Mouse (Mus musculus): ENCODE data around the gene Tmem110. TPM values are rescaled to one million over a fixed set of nuclear protein-coding genes. Genes with fewer than 3 reads are reported as not detected.

Tmem110 gene
- polyA plus RNA-seq, 1 experiment from 2014 or later = 19.9 TPM

DNA sequence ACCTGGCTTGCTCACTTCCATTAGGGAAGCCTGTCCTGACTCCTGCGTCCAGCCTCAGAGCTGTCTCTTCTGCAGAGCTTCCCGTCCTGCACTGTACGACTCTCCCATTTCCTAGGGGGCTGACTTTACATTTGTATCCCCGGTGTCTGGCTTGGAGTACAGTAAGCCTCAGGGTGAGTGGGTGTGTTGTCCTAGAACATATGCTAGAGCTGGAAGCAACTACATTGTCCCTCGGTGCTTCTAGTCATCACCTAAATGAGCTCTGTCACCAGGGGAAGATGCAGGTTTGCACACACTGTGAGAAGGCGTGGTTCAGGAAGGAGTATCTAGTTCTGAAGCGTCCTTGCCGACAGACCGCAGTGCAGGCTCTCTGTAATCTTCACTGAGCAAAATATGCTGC is 37.0 kb downstream of the Tmem110 start:
- no peak for DNase-seq (ENCODE audit: low spot score)

DNA sequence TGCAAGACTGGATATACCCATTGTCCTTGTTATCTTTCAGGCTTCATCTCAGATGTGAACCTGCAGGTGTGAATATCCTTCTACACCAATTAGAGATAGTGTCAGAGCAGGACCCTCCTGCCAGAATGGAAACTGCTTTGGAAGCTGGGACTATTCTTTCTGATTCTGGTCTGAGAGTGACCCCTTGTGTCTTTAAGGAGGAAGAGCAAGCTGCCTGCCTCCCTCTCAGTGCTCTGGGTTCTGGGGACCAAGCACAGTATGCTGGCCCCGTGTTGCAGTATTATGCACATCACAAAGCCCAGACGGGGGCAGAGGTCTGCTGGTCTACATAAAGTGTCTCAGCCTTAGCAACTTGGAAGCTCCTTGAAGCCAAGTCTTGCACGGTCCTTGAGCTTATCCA is 39.9 kb downstream of the Tmem110 start:
- no peak for DNase-seq (ENCODE audit: low spot score)

DNA sequence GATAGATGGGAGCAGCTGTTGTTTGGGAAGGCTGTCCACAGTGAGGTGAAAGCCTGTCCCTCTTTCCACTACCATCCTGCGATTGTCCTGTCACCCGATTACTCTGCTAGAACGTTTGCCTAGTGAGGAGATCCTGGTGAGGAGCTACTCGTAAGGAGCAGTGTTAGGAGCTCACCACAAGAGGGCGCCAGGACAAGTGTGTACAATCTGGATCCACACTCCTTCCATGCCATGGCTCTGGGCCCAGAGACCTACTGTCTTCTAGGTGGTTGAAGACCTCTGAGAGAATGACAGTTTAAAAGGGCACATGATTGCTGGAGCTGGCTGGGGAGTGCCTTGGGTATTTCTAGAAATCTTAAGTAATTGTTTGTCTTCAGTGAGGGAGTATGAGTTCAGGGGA is 41.7 kb downstream of the Tmem110 start:
- DNase-seq (ENCODE audit: low spot score) = peak; percentile 64

DNA sequence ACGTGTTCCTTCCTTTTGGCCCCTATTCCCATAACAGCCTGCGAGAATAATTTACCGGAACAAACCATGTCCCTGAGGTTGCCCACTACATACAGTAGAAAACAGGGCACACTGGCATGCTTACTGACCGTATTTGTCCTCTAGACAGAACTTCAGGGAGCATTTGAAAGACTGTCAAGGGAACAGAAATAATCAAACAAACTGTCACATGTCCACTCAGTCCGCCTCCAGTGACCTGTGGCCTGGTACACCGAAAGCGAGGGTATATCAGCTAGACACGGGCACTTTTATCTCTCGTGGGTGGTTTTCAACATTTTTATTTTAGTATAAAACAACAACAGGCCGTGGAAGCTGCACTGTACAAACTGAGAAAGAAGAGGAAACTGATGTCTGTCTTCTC is 43.4 kb downstream of the Tmem110 start:
- DNase-seq (ENCODE audit: low spot score) = no peak

DNA sequence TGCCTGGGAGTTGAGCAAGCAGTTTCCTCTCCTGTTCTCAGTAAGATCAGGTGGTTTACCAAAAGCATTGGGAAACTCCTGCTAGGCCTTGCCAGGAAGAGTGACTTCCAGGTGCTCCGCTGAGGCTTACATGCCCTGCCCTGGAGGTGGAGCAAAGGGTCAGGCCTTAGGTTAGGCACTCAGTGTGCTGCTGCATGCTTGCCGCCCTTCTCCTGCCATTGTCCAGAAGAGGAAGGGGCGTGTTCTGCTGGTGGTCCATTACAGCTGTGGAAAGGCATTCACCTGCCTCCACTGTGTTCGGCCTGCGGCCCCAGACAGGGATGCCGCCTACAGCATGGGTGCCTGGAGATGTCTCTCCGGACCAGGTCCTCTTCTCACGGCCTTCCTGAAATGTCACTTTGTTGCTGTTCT is 44.0 kb downstream of the Tmem110 start:
- no peak for DNase-seq (ENCODE audit: low spot score)

DNA sequence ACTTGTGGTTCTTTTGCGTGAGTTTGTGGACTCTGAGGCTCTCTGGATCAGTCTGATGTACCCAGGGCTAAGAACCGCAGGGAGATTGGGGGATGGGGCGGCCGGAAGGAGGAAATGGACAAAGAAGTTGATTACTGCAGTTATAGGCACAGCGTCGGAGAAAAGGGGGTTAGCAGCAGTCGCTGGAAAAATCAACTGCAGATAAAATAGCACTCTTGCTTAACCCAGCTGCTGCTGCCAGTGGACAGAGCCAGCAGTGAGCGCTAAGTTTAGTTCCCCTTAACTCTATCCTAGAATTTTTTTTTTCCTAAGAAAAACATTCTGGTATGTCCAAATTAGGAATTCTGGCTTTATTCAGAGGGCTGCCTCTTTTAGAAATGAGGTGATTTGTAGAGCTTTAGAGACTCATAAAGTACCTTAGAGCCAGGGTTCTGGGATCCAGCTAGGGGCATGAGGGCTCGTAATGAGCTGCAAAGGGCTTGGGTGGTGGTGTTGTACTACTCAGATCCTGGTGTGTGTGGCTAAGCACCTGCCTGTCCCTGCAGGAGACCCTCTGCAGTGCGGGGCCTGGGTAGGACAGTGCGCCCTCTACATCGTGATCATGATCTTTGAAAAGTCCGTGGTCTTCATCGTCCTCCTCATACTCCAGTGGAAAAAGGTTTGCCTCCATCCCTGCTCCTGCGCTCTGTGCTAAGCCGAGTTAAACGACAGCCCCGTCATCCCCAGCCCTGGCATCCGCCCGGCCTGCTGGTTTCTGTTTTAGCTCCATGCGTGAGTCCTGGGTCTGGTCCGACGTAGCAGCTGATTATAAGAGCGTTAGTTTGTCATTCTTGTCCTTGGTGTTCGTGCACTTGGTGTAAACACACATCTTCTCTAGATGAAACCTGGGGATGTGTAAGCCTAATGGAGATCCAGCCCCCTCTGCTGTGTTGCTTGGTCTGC is 45.1 kb downstream of the Tmem110 start:
- DNase-seq (ENCODE audit: low spot score) = no peak

DNA sequence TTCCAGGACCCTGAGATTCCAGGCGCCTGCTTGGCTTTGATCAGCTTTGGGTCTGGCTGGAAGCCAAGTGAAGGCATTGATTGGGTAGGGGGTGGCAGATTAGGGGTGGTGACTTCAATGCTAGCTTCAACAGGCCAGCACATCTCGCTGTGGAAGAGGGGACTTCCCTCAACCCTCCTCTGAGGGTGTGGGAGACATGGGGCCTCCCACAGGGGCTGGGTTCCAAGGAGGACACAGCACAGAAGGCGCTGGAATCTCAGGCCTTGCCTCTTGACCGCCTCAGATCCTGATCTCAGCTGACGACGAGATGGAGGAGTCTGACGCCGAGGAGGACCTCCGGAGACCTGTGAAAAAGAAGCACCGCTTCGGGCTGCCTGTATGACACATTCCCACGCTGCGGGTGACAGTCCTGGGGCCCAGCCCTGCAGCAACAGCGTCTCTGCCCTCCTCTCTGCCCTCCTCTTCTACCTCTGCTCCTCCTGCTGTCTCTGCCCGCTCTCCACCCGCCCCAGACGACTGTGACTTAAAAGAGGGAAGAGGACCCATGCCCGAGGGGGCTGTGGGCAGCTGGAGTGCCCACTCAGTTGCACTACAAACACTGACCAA is 48.8 kb downstream of the Tmem110 start:
- DNase-seq (ENCODE audit: low spot score) = no peak

DNA sequence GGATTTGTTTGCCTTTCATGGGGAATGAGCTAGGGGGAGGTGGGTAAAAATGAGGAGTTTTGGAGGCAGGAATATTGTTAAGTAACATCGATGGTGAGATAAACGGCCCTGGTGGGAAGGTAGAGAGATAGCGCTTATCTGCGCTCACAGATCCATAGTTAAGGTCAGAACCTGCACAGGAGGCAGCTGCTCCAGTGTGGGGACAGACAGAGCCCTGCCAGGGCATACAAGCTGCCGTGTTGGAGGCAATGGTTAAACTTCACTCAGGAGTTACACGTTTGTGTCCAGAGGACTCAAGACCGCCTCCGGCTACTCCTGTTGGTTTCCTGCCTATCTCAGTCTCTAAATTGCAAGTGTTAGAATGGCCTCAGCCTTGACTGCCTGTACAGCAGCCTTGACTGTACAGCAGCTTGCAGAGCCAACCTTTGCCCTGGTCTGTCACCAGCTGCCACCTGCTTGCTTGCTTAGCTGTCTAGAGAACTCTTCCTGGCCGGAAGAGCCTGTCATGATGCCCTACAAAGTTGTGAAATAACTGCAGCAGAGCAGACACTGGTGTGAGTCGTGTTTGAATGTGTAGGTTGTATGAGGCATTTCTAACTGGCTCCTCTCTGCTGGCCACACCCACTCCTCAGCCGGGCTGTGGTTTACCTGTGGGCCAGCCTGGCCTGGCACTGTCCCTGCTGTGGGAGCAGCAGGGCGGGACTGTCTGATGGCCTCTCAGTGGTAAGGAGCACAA is 49.9 kb downstream of the Tmem110 start:
- no peak for DNase-seq (ENCODE audit: low spot score)

DNA sequence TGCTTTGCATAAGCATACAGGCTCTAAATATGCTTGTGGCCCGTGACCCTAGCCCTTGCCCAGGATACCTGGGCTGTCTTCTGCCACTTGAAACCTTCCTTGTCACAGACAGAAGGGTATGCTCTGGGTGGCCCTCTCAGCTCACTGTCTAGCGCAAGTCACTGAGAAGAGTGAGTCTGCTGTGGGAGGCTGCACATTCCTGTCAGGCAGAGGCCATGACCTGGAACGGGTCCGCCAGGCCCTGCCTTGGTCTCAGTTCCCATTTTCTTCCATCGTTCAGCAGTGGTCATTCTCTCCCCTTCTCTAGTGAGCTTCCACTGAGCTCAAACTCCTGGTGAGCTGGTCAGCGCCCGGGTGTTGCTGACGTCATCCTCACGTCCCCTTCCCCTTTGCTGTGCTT is 50.6 kb downstream of the Tmem110 start:
- DNase-seq (ENCODE audit: low spot score) = no peak

DNA sequence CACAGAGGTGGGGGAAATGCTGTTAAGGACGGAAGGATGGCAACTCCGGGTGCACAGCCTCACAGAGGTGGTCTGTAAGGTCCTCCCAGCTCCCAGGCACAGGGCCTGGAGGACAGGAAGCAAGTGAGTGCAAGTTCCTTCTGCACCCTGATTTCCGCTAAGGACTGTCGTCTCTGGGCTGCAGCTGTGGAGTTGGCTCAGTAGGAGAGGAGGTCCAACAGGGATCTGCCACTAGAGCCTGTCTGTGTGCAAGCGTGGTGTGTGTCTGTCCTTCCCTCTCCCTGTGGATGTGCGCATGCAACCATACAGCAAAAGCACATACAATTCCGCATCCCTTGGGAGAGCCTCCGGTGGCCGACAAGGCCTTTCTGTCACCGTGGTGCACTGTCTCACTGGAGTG is 51.1 kb downstream of the Tmem110 start:
- no peak for DNase-seq (ENCODE audit: low spot score)

DNA sequence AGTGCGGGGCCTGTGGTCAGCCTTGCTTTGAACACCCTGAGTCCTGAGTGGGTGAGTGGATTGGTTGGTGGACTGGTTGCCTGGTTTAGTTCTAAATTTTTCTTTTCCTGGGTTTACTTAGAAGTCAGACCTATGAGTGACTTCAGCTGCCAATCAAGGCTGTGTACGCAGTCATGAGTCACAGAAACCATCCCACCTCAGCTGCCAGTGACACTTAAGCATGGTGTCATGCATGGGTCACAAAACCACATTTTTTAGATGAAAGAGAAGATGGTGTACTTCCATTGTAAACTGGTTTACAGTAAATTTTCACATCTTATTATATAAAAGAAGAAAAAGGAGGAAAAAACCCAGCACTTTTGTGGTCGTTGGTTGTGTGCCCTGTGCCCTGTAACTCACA is 52.4 kb downstream of the Tmem110 start:
- DNase-seq (ENCODE audit: low spot score) = no peak

DNA sequence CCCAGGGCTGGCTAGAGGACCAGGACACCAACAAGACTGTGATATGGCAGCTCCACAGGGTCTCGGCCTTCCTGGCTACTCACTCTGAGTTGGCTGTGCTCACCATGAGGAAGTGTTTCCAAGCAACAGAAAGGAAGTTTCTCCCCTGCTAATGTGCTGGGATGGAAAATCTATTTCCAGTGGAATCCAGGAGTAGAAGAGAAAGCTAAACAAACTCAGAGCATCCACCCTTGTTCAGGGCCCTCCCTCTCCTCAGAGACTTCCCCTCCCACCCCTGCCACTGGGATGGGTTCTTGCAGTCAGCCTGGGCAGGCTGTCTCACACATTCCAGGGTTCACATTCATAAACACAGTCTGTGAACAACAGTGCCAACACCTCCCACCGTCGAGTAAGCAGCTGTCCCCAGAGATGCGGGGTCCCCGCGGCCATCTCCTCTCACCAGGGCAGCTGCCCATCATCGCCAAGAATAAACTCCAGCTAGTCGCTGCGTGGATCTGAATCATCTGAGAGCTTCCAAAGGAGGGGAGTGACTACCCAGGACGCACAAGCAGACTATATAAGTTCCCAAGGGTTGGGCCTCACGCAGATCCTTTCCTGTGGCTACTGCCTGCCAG is 53.7 kb downstream of the Tmem110 start, which contains the start of gene Mustn1:
Mustn1 (plus strand) TSS at position 243 of the 614 bp plus-strand sequence.
- no peak for DNase-seq (ENCODE audit: low spot score)

DNA sequence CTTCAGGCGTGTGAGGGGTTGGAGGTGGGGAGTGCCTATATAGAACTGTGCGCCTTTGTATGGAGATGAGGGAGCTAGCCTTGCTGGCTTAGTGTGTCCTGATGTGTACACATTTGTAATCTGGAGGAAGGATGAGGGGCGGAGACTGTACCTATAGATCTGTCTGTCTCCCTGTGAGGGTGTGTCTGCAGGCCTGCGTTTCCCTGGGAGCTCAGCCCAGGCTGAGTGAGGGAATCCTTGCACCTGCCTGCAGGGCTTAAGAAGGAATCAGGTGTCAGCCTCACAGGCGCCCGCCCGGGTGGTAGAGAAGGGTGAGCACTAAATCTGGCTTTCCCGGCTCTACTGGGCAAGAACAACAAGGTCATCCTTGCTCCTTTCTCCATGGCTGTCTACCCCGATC is 54.4 kb downstream of the Tmem110 start:
- no peak for DNase-seq (ENCODE audit: low spot score)

DNA sequence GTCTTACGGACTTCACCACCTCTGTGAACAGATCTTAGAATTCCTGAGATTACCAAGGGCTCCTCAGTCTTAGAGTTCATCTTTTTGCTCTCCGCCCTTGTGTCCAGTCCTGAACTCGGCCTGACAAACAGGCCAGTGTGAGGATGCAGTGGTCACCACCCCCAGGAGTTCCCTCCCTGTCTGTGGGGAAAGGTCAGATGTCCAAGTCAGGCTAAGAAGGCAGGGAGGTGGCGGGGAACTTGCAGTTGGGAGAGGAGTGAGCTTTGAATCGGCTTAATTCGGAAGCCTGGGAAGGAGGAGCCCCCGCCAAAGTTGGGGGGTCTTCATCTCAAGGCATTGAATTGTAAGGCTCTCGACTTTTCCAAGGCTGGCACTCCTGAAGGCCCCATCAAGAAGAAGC is 54.9 kb downstream of the Tmem110 start:
- DNase-seq (ENCODE audit: low spot score) = no peak

DNA sequence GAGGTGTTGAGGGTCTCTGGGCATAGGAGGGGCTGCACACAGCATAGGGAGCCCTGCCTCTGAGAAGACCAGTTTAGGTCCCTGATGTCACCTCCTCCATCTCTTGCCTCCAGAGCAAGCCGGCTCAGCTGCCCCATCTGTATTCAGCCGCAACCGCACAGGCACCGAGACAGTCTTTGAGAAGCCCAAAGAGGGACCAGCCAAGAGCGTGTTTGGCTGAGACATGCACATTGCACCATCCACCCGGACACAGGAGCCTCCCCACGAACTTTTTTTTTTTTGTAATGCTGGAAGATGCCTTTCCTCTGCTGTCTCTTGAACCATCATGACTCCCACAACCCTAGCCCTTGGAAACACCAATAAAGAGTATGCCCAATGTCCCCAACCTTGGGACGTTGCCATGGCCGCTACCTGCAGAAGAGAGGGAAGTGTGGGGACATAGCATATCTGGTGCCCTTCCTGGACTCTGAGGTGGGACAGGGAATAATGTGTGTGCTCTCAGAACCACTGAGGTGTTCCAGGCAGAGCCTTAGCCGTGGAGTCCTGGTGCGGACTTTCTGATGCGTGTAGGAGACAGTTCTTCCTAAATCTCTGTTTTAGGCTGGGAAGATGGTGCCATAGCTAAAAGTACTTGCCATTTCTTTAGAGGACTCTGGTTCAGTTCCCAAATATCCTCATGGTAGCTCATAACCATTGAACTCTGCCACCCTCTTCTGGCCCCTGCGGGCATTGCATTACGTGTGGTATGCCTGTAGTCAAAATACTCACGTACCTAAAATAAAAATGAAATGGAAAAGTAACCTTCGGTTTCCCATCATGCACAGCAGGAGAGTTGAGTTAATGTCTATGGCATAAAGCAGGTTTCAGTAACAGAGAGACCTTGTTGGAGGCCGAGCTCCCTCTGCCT is 55.7 kb downstream of the Tmem110 start:
- peak; percentile 45 for DNase-seq (ENCODE audit: low spot score)

DNA sequence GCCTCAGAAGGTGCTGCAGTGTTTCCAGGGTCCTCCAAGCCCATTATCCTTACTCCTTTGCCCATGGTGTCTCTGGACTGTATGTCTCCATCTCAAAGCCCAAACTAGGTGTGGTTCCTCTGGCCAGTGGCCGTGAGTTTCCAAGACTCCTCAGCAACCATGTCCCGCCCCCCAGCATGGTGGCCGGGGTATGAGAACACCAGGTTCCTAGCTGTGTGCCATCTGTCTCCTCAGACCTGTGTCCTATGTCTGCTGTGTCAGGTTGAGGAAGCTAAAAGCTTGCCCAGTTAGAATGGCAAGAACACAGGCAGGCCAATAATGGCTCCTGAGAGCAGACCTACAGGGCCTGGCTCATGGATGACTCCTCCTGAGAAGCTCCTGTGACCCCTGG is 56.3 kb downstream of the Tmem110 start:
- DNase-seq (ENCODE audit: low spot score) = no peak

DNA sequence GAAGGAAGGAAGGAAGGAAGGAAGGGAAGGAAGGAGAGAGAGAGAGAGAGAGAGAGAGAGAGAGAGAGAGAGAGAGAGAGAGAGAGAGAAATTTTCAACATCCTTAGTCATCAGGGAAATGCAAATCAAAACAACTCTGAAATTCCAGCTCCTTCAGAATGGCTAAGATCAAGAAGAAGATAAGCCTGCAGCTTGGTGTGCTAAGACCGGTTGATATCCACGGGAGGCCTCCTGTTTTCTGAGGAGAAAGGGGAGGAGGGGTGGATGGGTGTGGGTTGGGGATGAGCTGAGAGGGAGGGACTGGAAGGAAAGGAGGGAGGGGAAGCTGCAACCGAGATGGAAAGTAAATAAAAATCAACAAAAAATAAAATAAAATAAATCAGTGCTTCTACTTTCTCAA is 59.9 kb downstream of the Tmem110 start:
- DNase-seq (ENCODE audit: low spot score) = no peak

DNA sequence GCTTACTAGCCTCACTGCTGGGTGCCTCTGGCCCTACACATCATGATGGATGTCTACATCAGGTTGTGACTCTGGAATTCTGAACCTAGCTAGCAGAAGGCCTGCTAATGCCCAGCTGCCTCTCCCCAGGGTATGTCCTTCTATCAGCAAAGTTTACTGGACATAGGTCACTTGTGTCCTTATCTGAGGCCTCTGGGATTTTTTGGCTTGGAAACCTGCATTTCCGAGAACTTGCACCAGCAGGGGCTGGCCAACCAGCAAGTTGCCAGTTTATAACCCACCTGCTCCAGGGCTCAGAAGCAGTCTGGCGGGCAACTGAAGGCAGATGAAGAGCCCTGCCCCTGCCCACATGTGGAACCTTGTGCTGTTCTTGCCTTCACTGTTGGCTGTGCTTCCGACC is 60.8 kb downstream of the Tmem110 start, which contains the start of gene Itih4:
Itih4 (plus strand) TSS at position 273 of the 400 bp plus-strand sequence.
- no peak for DNase-seq (ENCODE audit: low spot score)

DNA sequence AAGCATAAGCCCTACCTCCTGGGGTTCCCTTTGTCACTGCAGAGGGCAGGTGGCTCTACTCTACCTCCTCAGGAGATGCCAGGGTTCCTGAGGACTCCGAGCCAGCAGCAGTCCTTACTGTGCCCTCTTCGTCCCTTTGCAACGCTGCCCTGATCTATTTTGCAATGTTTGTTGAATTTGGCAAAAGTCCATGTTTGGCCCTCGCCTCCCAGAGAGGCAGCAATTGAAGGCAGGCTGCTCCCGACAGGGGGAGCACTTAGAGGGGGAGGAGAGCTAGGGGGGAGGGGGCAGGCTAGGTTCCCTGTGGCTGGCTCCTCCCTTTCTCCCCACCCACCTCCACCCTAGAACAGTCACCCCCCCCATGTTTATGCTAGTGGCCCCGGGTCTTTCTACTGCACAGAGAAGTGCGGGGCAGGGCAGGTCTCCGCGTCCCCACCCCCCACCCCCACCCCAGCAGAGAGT is 62.9 kb downstream of the Tmem110 start:
- DNase-seq (ENCODE audit: low spot score) = no peak

DNA sequence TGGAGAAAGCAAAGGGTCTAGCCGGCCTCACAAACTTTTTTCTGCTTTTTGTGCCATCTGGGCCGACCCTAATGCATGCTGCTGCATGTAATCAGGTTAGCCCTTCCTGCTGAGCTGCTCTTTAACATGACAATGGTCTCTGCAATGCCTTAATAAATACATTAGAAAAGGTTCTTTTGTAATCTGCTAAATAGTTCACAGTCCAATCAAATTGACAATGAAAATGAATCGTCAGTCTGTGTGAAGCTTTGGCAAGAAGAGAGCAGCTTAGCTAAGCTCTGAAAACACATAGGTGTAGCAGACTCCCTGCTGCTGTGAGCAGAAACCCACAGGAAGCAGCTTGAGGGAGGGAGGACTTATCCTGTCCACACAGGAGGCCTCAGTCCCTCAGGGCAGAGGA is 74.6 kb downstream of the Tmem110 start:
- no peak for DNase-seq (ENCODE audit: low spot score)
